Mouse (Mus musculus) cerebellum, adult (tissue): ENCODE measurements at regions not wholly inside any gene's neighbourhood (a gene's known extent, or its start where the extent isn't known, plus 50 kb on each side); places are given as distances from the start of the nearest gene placed in this dataset.

Experiments
- ATAC-seq: cut with Nextera tagmentation; 2 replicates; pipeline ENCODE4 v1.9.2; 2017; ENCODE audit warnings: mild to moderate bottlenecking, moderate library complexity, mixed read lengths; ENCODE audit not compliant: insufficient number of reproducible peaks, low FRiP score, low TSS enrichment

GRCm38 (mm10) chr7:67462591-67462990, 89.9 kb upstream of the Mef2a start:
- no peak for ATAC-seq

- ATAC-seq: no peak
Observed at GRCm38 (mm10) chr7:67461333-67462255, 88.9 kb upstream of the Mef2a start.

DNA sequence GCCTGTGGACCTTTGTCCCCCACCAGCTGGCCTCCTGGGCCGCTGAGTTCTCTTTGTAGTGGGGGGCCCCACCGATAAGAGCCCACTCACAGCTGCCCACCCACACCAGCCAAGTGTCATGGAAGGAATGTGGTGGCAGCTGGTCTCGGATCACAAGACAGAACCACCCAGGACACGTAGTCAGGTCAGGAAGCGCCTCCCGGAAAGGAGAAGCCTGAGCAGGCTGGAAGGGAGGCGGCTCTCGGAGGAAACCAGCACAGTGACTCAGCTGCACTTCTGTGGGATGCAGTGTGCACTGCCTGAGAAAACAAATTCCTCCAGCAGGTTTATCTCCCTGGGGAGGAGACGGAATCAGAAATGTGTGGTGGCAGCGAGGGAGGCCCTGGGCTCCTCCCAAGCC, 87.2 kb upstream of the Mef2a start:
- no peak for ATAC-seq

GRCm38 (mm10) chr7:67459209-67459608, 86.6 kb upstream of the Mef2a start:
- no peak for ATAC-seq

DNA sequence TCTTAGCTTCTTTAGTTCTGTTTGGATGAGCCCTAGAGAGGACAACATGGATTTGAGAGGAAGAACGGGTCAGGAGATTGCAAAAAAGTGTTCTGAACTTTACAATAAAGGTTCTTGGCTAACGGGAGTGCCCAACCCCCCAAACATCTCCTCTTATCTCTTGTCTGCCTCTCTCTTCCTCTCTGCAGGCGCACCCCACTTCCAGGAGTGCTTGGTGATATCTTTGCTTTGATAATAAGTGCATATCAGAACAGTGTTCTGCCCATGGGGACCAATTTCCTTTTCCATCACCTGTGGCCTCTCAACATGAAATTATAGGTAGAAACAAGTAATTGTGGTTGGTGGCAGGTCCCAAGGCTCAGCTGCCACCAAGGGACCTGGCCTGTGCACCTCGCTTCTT, 86.0 kb upstream of the Mef2a start:
- ATAC-seq: no peak

DNA sequence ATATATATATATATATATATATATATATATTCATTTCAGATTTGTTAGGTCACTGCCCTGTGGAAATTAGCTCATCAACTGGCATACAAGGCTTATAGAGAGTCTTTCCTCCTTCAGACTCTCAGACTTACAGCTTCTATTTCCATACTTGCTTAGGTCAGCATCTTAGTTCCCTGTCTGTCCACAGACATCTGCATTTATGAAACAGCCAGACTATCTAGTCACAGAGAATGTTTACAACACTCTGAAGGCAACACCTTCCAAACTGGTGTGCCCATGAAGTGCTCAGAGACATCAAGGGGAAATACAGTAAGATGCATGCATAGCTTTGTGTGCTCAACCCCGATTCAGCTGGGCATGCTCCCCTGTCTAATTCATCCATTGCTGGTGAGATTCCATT, 85.2 kb upstream of the Mef2a start:
- ATAC-seq: no peak

- ATAC-seq: no peak
Observed at GRCm38 (mm10) chr7:67456015-67456414, 83.4 kb upstream of the Mef2a start.

GRCm38 (mm10) chr7:67454458-67454857, 81.8 kb upstream of the Mef2a start:
- no peak for ATAC-seq

DNA sequence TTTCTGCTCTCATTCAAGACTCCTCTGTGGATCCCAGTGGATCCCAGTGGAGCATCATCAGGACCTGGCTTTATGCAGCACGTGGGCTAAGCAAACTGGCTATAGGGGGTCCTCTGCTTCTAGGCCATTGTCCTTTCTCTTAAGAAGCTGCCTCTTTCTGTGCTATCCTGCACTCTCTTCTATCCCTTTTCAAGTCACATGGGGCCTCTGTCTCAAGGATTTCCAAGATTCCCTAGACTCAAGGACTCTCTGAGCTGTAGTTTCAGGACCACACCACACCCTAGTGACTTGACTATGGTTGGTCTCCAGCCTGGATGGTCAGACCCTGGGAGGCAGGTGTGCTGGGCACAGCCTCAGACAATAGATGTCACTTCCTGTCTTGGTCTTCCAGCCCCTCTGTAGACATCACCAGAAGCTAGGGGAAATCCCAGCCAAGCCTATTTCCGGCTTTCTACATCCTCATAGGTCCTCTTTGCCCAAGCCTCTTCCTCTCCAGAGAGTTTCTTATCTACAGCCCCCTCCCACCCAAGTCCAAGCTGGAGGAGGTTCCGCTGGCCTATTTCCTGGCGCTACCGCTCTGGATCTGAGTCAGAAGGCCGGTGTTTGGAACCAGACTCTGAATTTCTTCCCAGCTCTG, 78.6 kb upstream of the Mef2a start:
- no peak for ATAC-seq

- ATAC-seq: no peak
Observed at GRCm38 (mm10) chr7:67446606-67447005, 73.9 kb upstream of the Mef2a start.

GRCm38 (mm10) chr7:67445203-67446041, 72.8 kb upstream of the Mef2a start:
- no peak for ATAC-seq

- no peak for ATAC-seq
Observed at GRCm38 (mm10) chr7:67444523-67444942, 71.9 kb upstream of the Mef2a start.

DNA sequence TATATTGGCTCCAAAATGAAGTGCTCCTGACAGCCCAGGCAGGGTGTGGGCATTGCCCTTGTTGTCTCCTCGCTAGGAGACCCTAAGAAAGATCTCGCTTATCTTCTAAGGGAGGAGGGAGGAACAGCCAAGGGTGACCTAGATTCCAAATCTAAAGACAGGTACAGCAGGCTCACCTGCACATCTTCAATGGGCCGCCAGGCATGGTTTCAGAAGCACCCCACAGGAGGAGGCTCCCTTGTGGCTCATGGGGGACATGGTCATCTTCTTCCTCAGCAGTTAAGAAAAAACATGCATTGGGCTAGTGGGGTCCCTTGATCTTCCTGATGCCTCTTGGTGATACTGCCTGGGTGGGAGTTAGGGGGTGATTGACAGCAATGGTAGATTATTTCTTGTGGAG, 71.0 kb upstream of the Mef2a start:
- ATAC-seq: no peak

GRCm38 (mm10) chr7:67443001-67443555, 70.4 kb upstream of the Mef2a start:
- ATAC-seq: peak; percentile 64; the same call in 1 of the 2 replicates

DNA sequence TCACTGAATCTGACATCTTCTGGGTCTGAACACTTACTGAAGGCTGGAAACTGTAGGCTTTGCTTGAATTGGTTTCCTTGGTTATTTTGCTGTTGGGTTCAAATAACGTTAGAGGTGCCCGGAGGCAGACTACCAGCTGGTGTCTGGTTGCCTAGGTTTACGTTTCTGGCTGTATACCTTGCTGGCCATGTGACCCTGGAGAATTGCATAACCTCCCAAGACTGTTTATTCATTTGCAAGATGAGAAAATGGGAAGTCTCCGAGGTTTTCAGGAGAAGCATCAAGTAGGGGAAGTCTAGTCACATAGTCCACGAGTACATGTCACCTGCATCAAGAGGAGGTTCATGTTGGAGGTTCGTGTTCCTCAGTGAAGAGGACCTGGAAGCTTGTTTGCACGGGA, 69.6 kb upstream of the Mef2a start:
- ATAC-seq: no peak

GRCm38 (mm10) chr7:67440806-67441205, 68.1 kb upstream of the Mef2a start:
- ATAC-seq: no peak

DNA sequence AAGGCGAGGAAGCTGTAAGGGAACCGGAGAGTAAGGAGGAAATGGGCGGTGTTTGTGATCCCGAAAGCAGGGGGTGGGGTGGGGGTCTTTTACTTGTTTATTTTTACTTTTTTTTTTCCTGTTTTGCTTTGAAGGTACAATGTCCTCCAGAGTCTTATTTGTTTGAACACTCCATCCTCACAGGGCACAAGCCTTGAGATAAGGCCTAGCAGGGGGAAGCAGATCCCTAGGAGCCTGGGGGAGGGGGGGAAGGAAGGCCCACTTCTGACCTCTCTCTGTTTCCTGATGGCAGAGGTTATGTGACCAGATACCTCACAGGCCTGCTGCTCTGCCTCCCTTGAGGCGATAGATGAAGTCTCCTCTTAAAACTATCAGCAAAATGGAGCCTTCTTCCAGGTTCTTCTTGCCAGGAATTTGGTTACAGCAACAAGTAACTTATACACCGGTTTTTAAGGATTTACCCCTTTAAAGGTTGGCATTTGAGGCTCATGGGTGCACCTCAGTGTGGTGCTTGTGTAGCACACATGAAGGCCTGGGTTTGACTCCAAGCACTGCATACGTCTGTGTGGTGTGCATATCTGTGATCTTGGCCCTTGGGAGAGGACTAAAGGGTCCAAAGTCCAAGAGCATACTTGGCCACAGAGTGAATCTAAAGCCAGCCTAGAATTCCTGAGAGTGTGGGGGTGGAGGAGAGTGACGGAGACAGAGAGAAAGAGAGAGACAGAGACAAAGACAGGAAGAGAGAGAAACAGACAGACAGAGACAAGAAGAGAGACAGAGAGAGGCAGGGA, 64.8 kb upstream of the Mef2a start:
- no peak for ATAC-seq

DNA sequence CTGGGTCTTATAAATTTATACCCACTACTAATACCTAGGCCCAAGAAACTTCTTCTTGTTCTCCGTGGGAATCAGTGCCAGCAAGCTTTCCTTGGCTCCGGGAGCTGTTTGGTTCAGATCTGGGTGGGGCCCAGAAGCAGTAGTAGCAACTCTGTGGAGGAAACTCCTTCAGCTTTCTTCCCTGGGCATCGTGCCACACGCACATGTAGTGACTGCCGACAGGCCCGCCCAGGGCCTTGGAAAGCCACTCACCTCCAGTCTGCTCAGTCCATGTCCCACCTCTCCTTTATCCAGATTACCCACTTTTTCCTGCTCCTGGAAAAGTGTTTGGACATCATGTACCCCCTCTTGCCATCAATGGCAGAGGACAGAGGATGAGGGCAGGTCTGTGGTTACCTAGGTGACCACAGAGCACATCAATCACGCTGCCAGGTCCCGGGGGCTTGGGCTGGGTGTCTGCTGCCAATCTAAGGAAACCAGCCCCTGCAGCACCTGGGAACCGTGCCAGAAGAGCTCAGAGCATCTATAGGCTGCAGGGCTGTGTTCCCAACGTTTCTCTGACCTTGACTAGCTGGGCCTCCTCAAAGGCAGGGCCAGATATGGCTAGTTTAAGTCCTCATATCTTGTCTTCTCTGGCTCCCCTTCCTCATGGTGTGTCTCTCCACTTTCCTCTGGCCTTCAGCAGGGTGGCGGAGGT, 63.1 kb upstream of the Mef2a start:
- no peak for ATAC-seq

GRCm38 (mm10) chr7:67430987-67431386, 58.3 kb upstream of the Mef2a start:
- no peak for ATAC-seq
